Mouse (Mus musculus): Measurements from ENCODE around the gene Dph5.
"Not testable (repeated sequence)": the region's sequence is repeated elsewhere in the genome, so short reads cannot be mapped to it uniquely, and the experiment has no call there.

The Dph5 gene

DNA sequence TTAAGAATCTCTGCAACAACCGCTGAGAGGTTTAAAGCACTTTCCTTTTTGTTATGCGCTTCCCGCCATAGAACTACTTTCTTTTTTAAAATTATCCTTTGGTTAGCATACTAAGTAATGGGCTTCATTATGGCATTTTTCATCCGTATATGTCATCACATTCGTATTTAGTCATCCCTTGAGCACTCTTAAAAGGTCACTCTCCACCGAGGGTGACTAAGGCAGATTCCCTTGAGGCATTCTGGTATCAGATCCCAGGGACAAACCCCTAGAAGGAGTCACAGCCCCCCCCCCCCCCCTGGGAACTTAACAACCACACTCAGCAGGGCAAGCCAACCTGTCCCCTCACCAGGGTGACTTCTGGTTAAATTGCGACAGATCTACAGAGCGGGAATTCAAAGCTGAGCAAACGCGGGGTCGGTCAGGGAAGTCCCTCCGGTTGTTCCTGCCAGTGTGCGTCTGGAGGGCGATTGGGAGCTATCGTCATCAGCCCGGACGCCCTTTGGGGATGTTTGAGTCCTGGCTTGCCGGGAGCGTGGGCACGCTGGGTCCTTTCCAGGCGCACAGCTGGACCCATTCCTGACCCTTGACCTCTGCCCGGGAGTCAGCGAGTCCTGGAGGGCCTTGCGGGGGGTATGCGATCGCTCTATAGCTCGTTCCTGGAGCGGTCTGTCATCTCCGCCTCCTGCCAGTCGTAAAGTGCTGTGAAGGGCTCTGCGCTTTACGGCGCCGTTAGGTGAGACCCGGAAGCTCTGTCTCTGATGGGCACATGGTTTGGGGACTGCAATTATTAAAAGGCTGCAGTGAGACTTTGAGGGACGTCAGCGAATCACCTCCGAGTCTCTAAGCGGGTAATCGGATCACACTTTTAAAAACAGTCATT lies at the start of gene Dph5:
Gene Dph5, plus strand, starts transcription at position 411 of the 883 bp plus-strand sequence.
- peak; percentile 96 to 98 for DNase-seq (ENCODE audit: low spot score in 2 of 2)

DNA sequence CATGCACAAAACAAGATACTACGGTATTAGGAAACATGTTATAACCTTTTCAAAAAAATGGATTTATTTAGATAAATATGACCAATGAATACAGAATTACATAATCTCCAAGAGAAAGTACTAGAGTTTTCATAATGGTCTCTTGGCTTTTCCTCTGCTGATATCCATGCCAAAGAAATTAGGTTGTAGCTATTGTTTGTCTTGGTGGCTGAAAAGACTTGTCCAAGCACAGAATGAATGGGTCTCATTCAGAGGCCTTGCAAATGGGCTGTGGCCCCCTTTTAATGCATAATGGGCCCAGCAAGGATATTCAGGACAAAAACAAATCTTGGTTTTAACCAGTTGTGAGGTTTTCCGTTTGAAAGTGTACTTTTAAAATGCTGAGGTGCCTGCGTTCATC lies 43.1 kb upstream of the Dph5 start:
- DNase-seq (ENCODE audit: low spot score in 2 of 2), result no peak

DNA sequence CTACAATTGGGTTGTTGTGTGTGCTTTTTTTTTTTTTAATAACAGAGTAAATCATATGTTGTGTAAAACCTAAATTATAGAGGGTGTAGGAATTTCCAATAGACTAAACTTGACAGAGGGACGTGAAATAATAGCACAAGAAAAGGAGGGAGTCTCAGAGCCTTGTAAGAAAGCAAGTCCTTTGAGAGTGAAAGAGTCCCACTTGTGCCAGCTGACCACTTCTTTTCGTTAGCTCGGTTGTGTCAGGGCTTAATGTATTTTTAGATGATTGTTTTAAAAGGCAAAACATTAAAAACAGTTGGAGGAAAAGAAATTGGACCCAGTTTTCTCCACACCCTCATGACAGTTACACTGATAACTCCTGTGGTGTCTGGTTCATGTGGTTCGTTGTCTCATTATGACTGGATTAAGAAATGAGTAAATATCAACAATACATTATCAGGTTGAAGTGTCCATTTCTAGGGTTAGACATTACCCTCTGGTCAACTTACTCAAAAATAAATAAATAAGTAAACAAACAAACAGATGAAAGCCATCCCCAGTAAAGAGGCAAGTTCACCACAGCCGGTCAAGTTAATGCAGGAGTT lies 42.5 kb upstream of the Dph5 start:
- DNase-seq (ENCODE audit: low spot score in 2 of 2), result no peak

DNA sequence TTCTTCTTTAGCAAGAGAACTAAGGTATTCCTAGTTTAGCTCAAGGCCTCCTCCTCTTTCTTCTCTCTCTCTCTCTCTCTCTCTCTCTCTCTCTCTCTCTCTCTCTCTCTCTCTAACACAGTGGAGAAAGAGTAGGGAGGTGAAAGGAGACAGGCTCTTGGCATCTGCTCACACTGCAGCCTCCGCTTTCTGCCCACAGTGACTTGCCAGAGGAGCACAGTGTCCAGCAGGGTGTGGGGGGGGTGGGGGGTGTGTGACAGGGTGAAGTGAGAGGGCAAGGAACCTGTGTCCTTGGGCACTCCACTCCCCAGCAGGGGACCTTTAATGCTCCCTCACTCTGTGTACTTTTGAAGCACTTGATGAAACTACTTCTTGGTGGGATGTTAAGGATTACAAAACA lies 41.9 kb upstream of the Dph5 start:
- DNase-seq (ENCODE audit: low spot score in 2 of 2), result no peak

DNA sequence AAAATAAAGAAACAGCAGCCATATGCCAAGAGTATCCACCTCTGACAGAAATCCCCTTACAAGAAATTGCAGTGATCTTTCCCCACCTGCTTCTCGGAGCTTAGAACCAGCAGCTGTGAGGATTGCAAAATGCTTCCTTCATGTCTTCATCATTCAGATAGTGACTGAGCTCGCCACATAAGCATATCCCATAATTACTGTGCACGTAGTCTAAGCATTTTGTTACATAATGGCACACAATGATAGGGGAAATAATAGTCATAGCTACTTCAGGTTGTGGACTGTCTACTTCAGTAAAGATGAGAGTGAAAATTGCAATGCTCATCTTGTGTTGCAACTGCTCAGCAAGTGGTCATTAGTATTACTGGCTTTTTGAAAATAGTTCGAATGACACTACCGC lies 41.5 kb upstream of the Dph5 start:
- no peak for DNase-seq (ENCODE audit: low spot score in 2 of 2)

DNA sequence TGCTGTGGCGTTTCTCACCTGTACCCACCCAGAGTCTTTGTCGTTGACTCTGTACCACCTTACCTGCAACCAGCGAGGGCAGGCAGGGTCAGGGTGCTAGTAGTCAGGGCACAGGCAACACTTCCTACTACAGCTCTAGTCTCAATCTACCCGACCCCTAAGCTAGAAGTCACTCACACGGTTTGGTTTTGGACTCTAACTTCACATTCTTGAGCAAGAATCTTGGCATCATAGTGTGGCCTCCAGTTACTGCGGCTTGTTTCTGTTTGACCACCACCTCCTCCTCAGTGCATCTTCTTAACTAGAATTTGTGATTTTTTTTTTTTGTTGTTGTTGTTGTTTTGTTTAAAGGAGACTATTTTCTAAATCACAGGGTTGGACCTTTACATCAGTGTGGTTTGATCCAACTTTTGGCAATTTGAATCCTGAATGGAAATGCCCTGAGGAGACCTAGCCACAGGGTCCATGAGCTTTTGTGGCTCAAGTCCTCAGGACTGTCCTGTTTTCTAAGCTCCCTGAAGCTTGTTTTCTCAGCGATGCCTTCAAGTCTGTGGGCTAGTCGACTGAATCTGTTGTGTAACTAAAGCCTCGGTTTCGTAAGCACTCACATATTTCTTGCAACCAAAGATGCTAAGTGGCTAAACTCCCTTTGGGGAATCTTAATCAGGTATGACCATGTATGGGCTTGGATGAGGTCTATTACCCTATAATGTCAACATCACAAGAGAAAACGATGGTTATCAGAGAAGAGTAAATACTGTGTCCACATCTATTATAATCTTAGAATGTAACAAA lies 38.8 kb upstream of the Dph5 start:
- no peak for DNase-seq (ENCODE audit: low spot score in 2 of 2)

DNA sequence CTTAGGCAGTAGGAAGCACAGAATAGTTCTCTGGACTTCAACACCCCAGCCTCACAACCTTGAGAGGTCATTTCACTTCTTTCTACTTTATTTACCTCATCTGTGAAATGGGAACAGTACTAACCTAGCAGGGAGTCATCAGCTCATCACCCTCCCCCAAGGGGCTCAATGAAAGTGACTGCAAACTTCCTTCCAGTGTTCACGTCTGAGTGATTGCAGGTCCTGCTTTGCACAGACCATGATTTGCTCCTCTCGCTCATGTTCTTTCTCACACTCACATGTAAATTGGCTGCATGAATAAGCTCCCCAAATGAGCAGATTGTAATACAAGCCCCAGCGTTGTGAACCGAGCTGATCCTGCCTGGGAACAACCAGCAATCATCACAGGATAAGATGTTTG lies 36.7 kb upstream of the Dph5 start:
- DNase-seq (ENCODE audit: low spot score in 2 of 2), result no peak

DNA sequence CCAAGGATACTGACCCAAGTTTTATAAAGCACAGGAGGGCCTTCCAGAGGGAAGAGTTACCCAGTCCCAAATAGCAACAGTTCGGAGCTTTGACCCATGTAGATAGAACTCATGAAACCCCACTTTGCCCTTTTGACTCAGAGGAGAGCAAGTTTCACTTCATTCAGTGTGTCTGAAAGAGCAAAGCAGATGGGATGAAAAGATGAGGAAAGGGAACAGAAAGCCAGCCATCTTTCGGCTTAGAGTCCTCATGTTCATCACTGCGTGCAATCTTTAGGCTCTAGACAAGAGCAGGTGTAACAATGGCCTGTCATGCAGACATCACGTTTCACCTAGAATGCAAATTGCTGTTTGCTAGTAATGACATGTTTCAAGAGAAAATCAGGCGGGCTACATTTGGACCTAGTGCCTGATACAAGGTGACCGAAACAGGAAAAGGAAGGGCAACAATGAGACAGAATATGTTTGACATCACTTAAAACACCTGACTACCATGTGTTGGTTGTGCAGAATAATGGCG lies 32.9 kb upstream of the Dph5 start:
- DNase-seq (ENCODE audit: low spot score in 2 of 2), result no peak

DNA sequence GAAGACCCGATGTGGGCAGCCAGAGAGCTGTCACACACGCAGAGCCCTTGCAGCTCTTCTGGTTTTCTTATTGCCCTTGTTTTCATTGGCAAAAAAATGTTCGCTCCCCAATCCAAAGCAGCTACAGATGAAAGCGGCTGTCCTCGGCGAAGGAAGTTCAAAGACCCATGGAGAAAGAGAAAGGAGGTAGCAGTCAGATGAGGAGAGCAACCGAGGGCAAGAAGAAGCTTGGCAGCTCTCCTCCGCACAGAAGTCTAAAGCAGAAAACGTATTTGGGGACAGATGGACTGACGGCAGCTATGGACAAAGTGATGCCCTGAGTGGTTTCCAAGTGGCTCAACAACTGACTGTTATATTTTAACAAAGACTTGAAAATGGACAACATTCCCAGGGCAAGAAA lies 32.1 kb upstream of the Dph5 start:
- DNase-seq (ENCODE audit: low spot score in 2 of 2), result peak in 1 of 2 experiments; percentile 8

DNA sequence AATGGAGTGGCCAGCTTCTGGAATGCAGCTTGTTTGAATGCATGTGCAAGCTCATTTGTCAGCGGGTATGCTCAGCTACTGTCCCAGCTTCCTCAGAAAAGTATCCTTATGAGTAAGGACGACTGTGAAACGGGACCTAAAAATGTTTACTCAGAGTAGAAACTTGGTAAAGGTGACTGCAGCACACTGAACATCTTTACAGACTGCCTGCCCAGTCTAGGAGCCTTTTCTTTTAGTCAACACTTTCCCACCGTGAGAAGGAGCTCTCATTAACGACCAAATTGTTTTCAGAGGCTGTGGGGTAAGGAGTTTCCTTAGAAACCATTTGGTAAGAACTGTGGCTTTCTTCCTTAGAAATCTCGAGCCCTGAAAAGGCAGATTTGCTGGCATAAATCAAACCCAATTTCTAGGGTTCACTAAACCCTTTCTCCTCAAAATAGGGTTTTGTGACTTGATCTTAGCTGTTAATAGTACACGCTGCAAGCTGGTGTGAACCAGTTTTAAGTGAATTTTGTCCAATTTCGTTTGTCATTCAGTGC lies 31.1 kb upstream of the Dph5 start:
- DNase-seq (ENCODE audit: low spot score in 2 of 2), result no peak

DNA sequence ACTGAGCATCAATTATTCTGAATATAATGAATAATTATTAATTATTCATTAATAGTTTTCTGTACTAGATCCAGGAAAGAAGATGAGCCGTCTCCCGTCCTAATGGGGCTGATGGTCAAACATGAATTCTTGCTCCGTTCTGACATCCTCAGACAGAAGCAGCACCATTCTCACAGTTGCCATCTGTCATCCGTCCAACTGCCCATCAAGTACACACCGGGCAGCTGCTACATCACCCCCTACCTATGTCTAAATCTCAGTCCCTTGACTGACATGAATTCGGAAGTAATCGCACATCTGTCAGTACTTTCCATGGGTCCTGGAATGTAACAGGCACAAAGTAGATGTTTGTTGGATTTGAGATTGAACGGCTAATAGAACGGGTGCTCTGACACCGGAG lies 30.2 kb upstream of the Dph5 start:
- DNase-seq (ENCODE audit: low spot score in 2 of 2), result no peak

DNA sequence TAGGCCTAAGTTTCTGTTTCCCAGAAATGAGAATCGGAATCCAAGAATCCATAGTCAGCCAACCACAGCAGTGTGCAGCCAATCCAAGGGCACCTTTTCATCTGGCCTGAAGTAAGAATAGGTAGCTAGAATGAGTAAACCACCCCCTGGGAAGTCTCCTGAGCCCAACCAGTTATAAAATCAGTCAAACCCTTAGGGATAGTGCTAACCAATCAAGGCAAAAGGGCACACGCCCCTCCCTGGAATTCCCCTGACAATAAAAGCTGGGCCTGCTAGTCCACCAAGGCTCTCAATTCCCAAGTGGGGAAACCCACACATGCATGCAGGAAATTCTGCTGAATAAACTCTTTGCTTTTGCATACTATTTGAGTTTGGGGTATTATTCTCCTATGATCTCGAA lies 28.8 kb upstream of the Dph5 start:
- no peak for DNase-seq (ENCODE audit: low spot score in 2 of 2)

DNA sequence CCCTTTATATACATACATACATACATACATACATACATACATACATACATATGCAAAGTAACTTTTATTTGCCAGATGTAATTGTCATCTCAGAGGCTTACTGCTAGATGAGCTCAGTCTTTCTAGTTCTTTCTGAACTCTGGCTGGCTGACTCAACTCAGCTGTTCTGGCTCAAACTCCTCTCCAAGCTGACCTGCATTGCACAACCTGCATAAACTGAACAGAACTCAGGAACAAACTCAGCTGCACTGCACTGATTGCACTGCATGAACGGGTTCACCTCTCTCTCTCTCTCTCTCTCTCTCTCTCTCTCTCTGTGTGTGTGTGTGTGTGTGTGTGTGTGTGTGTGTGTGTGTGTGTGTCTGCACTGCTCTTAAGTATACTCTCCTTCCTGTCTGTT lies 26.9 kb upstream of the Dph5 start:
- not testable (repeated sequence) for DNase-seq (ENCODE audit: low spot score in 2 of 2)

DNA sequence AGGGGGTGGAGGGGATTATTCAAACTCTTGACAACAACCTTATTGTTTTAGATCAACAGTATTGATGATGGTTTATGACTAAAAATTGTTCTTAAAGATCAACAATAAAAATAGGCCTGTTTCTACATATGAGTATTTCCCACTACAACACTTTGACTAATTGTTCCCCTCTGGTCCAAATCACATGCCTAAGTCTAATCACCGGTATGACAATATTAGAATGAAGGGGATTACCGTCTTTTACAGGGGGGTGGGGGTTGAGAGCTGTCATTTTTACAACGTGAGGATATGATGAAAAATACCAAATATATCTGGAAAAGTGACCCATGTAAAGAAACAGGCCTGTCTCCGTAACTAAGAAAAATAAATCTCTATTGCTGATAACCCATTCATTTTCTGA lies 24.1 kb upstream of the Dph5 start:
- no peak for DNase-seq (ENCODE audit: low spot score in 2 of 2)

DNA sequence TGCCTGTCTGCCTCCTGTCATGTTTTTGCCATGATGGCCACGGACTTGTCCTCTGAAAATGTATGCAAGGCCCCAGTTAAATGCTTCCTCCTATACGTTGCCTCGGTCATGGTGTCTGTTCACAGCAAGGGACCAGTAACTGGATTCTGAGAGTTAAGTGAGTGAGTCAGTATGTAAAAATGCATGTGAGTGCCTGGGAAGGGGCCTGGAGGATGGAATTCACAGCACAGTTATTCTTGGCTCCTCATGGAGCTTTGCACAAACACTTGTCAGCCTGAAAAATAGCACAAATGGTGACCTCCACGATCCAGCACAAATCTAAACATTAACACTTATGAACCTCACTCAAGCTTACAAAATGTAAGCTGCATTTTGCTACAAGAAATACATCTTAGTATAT lies 20.5 kb upstream of the Dph5 start:
- no peak for DNase-seq (ENCODE audit: low spot score in 2 of 2)

DNA sequence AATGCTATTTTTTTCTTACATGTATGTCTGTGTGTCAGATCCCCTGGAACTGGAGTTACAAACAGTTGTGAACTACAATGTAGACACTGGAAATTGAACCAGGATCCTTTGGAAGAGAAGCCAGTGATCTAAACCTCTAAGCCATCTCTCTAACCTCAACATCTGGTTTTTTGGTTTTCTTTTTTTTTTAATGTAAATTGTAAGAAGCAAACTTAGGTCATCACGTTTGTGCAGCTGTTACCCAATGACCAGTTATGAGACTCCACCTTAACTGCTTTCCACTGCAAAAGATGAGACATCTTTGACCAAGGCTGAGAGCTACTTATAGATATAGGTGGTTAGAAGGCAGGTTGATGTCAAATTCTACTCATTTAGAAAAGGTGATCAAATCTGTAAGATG lies 19.7 kb upstream of the Dph5 start:
- no peak for DNase-seq (ENCODE audit: low spot score in 2 of 2)

DNA sequence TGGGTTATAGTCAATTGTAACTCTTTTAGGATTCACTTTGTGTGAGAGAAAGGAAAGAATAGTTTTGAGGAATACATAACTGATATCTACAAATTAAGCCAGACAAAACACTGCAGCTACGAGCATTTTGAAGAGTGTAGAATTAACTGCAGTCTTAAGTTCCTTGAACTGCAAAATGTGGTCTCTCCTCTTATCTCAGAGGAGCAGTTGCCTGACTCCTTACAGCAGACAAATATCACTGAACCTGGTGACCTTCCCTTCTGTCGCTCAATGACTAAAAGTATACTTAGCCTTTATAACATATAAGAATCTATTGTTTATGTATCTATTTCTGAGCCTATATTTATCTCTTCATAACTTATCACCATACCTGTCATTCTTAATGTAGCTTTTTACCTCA lies 18.3 kb upstream of the Dph5 start:
- DNase-seq (ENCODE audit: low spot score in 2 of 2), result no peak

DNA sequence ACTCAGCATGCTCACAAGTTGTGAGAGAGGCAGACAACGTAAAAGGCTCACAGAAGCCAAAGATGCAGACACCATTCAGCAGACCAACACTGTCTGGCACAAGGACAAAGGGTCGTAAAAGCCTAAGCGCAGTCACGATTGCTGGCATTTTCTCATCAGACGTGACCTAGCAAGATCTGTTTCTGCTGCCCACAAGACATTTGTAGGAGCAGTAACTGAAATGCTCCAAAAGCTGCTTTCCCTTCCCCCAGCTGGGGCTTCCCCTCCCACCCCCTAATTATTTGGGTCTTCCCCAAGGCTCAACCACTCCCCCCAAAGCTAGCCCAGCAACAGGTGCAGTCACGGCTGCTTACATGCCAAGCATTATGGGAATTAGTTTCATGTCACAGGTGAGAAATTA lies 12.1 kb upstream of the Dph5 start:
- DNase-seq (ENCODE audit: low spot score in 2 of 2), result no peak

DNA sequence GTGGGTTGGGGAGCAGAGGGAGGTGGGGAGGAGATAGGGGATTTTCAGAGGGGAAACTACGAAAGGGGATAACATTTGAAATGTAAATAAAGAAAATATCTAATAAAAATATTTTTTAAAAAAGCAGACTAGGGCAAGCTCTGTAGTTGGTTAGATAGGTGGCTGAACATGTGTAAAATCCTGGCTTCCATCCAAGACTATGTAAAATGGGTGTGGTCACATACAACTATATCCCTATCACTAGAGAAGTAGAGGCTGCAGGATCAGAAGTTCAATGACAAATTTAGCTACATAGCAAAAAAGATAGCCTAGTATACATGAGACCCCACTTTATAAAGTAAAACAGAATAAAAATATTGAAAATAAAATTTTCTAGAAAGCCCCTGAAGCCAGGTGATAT lies 10.5 kb upstream of the Dph5 start:
- no peak for DNase-seq (ENCODE audit: low spot score in 2 of 2)

DNA sequence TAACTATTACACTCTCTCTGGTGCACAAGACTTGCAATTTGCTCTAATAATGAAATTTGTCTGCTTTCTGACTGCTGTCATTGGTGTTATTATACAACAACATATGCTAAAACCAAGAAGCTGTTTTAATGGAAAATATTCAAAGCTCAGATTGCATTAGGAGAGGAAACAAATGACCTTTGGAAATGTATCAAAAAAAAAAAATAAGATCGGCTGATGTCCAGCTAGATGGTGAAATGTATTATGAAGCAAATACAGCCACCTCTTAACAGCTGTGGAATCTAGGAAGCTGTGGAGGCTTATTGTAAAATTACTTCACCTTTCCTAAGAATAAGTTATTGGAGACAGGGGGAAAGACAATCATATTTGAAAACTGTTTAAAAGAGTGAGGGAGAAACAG lies 3.6 kb upstream of the Dph5 start:
- no peak for DNase-seq (ENCODE audit: low spot score in 2 of 2)

DNA sequence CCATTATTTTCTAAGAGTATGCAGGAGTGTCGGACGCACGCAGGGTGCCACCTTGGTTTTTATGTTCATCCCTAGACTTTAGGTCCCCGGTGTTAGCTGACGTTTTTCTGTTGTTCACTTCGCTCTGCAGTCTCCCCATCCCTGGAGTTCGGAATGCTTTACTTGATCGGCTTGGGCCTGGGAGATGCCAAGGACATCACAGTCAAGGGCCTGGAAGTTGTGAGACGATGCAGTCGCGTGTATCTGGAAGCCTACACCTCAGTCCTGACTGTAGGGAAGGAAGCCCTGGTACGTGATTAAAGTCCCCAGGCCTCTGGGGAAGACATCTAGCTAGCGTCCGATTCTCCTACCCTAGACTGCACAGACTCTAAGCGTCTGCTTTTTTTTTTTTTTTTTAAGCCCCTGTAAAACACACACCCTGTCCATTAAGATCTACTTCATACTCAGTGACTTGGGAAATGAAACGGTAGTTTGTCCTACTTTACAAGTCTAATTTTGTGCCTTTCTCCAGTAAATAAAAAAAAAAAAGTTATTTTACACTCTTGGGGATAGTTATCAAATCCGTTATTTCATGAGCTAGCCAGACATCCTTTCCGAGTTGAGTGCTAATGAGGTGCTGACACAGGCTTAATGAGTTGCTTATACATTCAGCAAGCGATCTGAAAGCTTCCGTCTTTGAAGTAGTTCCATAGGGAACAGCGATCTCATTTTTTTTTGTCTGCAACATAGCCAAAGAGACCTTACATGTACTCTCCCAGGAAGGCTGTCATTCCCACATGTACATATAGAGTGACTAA lies 871 bp downstream of the Dph5 start:
- no peak for DNase-seq (ENCODE audit: low spot score in 2 of 2)
